Mouse (Mus musculus): ENCODE data around the gene Gm20388. TPM values are rescaled to one million over a fixed set of nuclear protein-coding genes. Genes with fewer than 3 reads are reported as not detected.
A peak's percentile ranks its signal among the peaks of the same experiment; 100 is the strongest.

Gene Gm20388
- polyA plus RNA-seq, 1 experiment from 2014 or later = not detected

DNA sequence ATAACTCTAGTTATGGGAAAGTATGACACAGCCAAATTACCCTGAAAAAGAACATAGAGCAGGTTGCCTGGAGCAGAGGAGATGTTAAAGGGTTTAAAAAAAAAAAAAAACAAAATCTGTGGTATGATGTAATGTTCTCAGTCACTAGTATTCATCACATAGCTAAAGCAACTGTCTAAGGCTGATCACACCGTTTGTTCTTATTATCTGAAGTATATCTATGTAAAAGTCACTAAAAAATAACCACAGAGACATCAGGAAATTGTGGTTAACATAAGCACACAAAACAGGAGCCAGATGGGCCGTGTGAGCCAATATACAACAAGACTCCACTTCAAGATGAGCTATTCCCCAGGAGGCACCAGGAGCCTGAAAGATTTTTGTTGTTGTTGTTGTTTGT is 3089.7 kb downstream of the Gm20388 start:
- Histone ChIP-seq H3K4me1 (peaks cover 55% of the 10 kb centered on the region), H3K9me3 (no peaks in the 10 kb centered on the region), H3K4me2 (no peak overlapping the region), H3K4me3 (no peak overlapping the region), H3K36me3 (no peaks in the 10 kb centered on the region), H3K27me3 (replicated peaks) (no peaks in the 10 kb centered on the region), H3K9ac (no peak overlapping the region), H3K27ac (replicated peaks) (no peak overlapping the region)
- 59% methylated on average over 2 of the region's 2 CpGs for WGBS
- no peak for ATAC-seq (ENCODE audit: extremely low read depth, insufficient number of reproducible peaks, low FRiP score, low TSS enrichment)

DNA sequence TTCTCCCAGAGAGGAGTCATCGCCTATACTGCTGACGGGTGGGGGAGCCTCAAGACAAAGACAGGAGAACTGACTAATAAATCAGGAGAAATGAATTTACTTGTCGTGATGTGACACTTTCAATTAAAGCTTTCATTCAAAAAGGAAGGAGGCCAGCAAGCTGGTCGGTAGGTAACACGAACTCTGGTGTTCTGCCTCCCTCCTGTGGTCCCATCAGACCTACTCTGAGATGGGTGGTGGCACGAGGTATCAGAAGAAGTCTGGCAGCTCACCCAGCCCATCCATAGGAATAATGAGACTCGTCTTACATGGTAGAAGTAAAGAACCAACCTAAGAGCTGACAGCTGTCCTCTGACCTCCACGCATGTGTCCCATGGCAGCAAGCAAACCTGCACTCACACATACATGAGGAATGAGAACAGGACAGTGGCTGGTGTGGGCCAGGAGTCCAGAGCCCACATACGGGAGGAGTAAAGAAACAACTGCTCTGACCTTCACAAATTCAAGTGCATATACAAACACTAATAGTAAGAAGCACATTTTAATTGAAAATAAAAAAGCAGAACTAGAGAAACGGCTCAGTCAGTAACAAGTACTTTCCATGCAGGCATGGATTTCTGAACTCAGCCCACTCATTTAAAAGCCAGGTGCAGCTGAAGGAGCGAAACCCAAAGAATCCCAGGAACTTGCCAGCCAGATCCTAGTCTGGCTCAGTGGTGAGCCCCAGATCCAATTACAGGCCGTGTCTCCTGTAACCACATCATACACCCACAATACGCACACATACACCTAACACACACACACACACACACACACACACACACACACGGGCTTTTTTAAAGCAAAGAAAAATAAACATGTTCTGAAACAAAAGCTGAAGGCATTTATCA is 3093.6 kb downstream of the Gm20388 start:
- Histone ChIP-seq H3K36me3 (no peaks in the 10 kb centered on the region), H3K4me1 (peaks cover 75% of the 10 kb centered on the region), H3K9me3 (no peaks in the 10 kb centered on the region), H3K27ac (replicated peaks) (peak overlapping the region; percentile 24; the same call in 1 of the 2 replicates), H3K27me3 (replicated peaks) (no peaks in the 10 kb centered on the region), H3K4me3 (no peak overlapping the region), H3K4me2 (peak overlapping the region; percentile 7; the same call in 1 of the 2 replicates), H3K9ac (peak overlapping the region; percentile 58; the same call in 1 of the 2 replicates)
- no peak for ATAC-seq (ENCODE audit: extremely low read depth, insufficient number of reproducible peaks, low FRiP score, low TSS enrichment)
- 60% methylated on average over 14 of the region's 14 CpGs for WGBS

DNA sequence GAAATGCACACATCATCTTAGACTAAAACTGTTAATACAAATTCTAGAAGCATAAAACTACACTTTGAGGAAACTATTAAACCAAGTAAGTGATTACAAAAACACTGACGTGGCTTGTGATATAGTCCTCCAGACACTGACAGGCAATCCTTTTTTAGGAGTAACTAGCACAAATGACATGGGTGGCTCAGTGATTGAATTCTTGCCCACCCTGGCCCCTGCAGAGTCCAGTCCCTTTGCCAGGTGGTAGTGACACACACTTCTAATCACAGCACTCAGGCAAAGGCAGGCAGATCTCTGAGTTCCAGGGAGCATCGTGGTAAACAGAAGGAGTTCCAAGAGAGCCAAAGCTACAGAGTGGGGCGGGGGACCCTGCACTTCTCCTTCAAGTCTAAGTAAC is 3094.7 kb downstream of the Gm20388 start:
- H3K9ac ChIP-seq = 0 out of 2 replicates have a peak overlapping the region, but pooled peaks have one; percentile 40
- ATAC-seq (ENCODE audit: extremely low read depth, insufficient number of reproducible peaks, low FRiP score, low TSS enrichment) = no peak
- H3K9me3 ChIP-seq = no peaks in the 10 kb centered on the region
- no peaks in the 10 kb centered on the region for H3K27me3 ChIP-seq (replicated peaks)
- no peak overlapping the region for H3K4me2 ChIP-seq
- H3K4me3 ChIP-seq = no peak overlapping the region
- H3K4me1 ChIP-seq = peaks cover 86% of the 10 kb centered on the region
- H3K27ac ChIP-seq (replicated peaks) = 0 out of 2 replicates have a peak overlapping the region, but pooled peaks have one; percentile 12
- H3K36me3 ChIP-seq = peaks cover 6% of the 10 kb centered on the region; the same call in 1 of the 2 replicates
- 53% methylated on average over 3 of the region's 3 CpGs for WGBS

DNA sequence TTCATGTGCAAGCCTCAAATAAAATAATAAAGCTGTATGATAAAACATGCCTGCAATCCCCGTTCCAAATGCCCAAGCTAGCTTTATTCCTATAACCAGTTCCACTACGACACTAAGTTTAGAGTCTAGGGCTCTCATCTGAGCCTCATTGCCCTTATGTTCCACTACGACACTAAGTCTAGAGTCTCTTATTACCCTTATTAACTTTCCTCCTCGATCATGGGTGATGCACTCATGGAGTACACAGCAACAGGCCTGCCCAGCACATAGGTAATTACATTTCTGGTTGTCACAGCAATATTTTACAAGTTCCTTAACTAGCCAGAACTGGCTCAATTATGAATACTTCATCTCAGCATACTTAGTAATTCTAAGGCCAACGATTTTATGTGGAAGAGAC is 3095.2 kb downstream of the Gm20388 start:
- H3K9ac ChIP-seq = 0 out of 2 replicates have a peak overlapping the region, but pooled peaks have one; percentile 40
- 75% methylated on average over 5 of the region's 5 CpGs for WGBS
- H3K4me2 ChIP-seq = no peak overlapping the region
- H3K27ac ChIP-seq (replicated peaks) = 0 out of 2 replicates have a peak overlapping the region, but pooled peaks have one; percentile 12
- H3K9me3 ChIP-seq = no peaks in the 10 kb centered on the region
- peaks cover 6% of the 10 kb centered on the region; the same call in 1 of the 2 replicates for H3K36me3 ChIP-seq
- no peaks in the 10 kb centered on the region for H3K27me3 ChIP-seq (replicated peaks)
- peaks cover 83% of the 10 kb centered on the region for H3K4me1 ChIP-seq
- no peak overlapping the region for H3K4me3 ChIP-seq
- no peak for ATAC-seq (ENCODE audit: extremely low read depth, insufficient number of reproducible peaks, low FRiP score, low TSS enrichment)

DNA sequence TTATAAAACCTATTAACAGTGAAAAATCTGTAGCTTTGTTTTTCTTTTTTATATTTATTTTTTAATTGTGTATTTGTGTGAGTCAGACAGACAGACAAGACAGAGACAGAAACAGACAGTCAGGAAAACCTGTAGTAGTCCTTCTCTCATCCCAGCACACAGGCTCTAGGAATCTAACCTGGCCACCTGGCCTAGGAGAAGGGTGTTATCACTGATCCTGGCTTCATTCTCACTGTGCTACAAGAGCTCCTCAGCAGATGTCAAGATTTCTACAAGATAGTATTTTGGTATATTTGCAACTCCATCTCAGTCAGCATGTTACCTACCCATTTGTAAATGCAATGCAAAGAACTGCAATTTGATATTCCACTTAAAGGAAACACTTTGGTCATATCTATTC is 3100.7 kb downstream of the Gm20388 start:
- H3K36me3 ChIP-seq = peaks cover 11% of the 10 kb centered on the region; the same call in 1 of the 2 replicates
- H3K9me3 ChIP-seq = no peaks in the 10 kb centered on the region
- ATAC-seq (ENCODE audit: extremely low read depth, insufficient number of reproducible peaks, low FRiP score, low TSS enrichment) = no peak
- H3K27ac ChIP-seq (replicated peaks) = no peak overlapping the region
- peaks cover 66% of the 10 kb centered on the region for H3K4me1 ChIP-seq
- H3K27me3 ChIP-seq (replicated peaks) = no peaks in the 10 kb centered on the region
- H3K9ac ChIP-seq = no peak overlapping the region
- no peak overlapping the region for H3K4me3 ChIP-seq
- no peak overlapping the region for H3K4me2 ChIP-seq

DNA sequence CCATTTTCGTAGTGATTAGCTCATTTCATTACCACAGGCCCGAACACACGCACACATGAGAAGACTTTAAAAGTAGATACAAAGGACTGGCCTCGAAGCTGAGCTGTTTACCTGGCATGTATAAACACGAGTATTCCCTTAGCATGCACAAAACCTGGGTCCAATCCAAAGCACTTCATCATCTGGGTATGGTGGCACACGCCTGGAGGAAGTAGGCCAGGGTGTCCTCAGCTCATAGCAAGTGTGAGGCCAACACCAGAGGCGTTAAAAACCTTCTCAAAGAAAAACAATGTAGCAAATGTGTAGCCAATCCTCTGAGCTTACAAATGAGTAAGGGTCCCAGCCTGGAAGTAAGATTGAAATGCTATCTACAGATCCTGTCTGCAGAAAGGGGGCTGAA is 3103.8 kb downstream of the Gm20388 start:
- H3K27ac ChIP-seq (replicated peaks) = no peak overlapping the region
- H3K4me2 ChIP-seq = no peak overlapping the region
- H3K27me3 ChIP-seq (replicated peaks) = no peaks in the 10 kb centered on the region
- no peak for ATAC-seq (ENCODE audit: extremely low read depth, insufficient number of reproducible peaks, low FRiP score, low TSS enrichment)
- 78% methylated on average over 7 of the region's 7 CpGs for WGBS
- 0 out of 2 replicates have a peak overlapping the region, but pooled peaks have one; percentile 33 for H3K9ac ChIP-seq
- H3K4me3 ChIP-seq = no peak overlapping the region
- peaks cover 66% of the 10 kb centered on the region for H3K4me1 ChIP-seq
- H3K9me3 ChIP-seq = no peaks in the 10 kb centered on the region
- H3K36me3 ChIP-seq = peaks cover 16% of the 10 kb centered on the region

DNA sequence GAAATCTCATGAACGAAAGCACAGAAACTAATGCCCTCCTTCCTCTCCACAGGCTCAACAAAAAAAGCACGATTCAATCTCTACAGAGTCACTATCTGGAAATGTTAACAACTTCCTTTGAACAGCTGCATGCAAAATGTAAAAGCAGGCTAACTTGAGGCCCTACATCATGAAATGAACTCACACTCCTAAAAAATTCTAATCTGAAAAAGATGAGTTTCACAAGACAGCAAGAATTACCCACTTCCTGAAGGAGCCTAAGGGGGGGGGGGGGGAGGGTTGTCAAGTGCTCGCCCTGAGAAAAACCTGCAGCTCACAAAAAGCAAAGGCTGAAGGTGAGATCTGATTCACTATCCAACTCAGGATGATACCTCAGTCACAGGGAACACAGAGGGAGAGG is 3104.4 kb downstream of the Gm20388 start:
- Histone ChIP-seq H3K4me1 (peaks cover 64% of the 10 kb centered on the region), H3K9ac (no peak overlapping the region), H3K36me3 (peaks cover 11% of the 10 kb centered on the region), H3K4me2 (no peak overlapping the region), H3K27ac (replicated peaks) (no peak overlapping the region), H3K4me3 (no peak overlapping the region), H3K27me3 (replicated peaks) (no peaks in the 10 kb centered on the region), H3K9me3 (no peaks in the 10 kb centered on the region)
- ATAC-seq (ENCODE audit: extremely low read depth, insufficient number of reproducible peaks, low FRiP score, low TSS enrichment) = no peak
- WGBS = 41% methylated on average over 3 of the region's 3 CpGs

DNA sequence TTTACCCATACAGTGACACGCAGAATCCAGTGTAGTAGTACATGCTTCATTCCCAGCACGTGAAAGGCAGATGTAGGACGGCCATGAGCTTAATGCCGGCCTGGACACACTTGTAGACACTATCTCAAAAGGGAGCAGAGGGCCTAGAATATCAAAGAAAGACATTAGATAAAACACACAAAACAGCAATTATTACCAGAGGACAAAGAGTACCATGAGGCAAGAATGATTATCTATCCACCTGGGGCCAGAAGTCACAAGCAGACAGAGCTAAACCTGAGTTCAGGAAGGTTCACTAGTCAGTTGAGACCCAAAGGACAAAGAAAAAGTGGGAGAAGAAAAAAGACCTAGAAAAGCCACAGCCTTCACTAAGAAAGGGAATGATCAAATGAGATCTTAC is 3106.5 kb downstream of the Gm20388 start:
- peaks cover 11% of the 10 kb centered on the region for H3K36me3 ChIP-seq
- H3K4me1 ChIP-seq = peaks cover 77% of the 10 kb centered on the region
- no peaks in the 10 kb centered on the region for H3K27me3 ChIP-seq (replicated peaks)
- WGBS = 85% methylated on average over 4 of the region's 4 CpGs
- H3K9ac ChIP-seq = no peak overlapping the region
- no peak overlapping the region for H3K27ac ChIP-seq (replicated peaks)
- H3K4me2 ChIP-seq = no peak overlapping the region
- no peak overlapping the region for H3K4me3 ChIP-seq
- H3K9me3 ChIP-seq = no peaks in the 10 kb centered on the region
- no peak for ATAC-seq (ENCODE audit: extremely low read depth, insufficient number of reproducible peaks, low FRiP score, low TSS enrichment)

DNA sequence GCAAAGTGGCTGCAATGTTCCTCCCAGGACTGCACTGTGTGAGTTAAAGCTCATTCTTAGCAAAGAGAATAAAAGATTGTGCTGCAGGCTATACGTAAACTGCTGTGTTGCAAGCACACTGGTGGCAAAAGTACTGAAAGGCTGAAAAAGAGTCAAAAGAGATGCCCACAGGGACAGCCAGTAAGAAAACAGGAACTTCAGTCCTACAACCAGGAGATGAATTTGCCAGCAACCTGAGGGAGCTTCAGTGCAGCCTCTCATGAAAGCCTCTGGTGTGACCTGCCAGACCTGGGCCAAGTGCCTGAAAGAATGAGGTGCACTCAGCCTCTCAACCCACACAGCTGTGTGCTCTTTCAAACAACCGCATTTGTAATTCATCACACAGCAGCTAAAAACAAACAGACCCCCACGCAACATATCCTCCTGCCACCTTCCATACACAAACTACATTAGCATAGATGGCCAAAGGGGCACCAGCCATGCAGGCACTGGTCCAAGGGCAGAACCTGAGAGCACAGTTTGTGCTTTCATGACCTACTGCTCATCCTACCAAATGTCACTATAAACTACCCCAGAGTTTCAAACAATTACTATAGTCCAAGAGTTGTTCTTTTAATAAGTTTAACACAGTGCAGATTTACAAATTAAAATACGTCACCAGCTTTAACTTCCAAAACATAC is 3108.0 kb downstream of the Gm20388 start:
- no peaks in the 10 kb centered on the region for H3K9me3 ChIP-seq
- H3K27ac ChIP-seq (replicated peaks) = no peak overlapping the region
- peaks cover 6% of the 10 kb centered on the region for H3K36me3 ChIP-seq
- no peak overlapping the region for H3K9ac ChIP-seq
- H3K4me2 ChIP-seq = no peak overlapping the region
- H3K27me3 ChIP-seq (replicated peaks) = no peaks in the 10 kb centered on the region
- peaks cover 88% of the 10 kb centered on the region for H3K4me1 ChIP-seq
- WGBS = 70% methylated on average over 4 of the region's 4 CpGs
- no peak for ATAC-seq (ENCODE audit: extremely low read depth, insufficient number of reproducible peaks, low FRiP score, low TSS enrichment)
- no peak overlapping the region for H3K4me3 ChIP-seq

DNA sequence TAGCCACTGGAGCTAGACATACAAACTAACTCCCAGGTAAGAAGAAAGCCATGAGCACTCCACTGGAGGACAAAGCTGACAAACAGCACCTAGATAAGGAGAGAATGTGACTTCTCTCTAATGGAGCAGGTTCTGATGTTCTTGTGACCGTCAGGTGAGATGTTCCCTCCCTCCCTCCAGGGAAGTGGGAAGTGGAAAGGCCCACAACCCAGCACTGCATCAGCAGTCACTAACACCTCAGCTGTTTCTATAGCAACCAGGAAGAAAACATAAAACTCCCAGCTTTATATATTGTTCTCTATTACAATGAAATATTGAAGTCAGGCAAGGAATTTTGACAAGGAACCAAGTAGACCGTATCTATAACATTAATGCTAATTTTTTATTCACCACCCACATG is 3109.4 kb downstream of the Gm20388 start:
- peaks cover 11% of the 10 kb centered on the region for H3K36me3 ChIP-seq
- no peak overlapping the region for H3K4me3 ChIP-seq
- no peak overlapping the region for H3K9ac ChIP-seq
- H3K27me3 ChIP-seq (replicated peaks) = no peaks in the 10 kb centered on the region
- no peak overlapping the region for H3K27ac ChIP-seq (replicated peaks)
- H3K4me1 ChIP-seq = peaks cover 75% of the 10 kb centered on the region
- no peak for ATAC-seq (ENCODE audit: extremely low read depth, insufficient number of reproducible peaks, low FRiP score, low TSS enrichment)
- 66% methylated on average over 2 of the region's 2 CpGs for WGBS
- no peak overlapping the region for H3K4me2 ChIP-seq
- H3K9me3 ChIP-seq = no peaks in the 10 kb centered on the region

DNA sequence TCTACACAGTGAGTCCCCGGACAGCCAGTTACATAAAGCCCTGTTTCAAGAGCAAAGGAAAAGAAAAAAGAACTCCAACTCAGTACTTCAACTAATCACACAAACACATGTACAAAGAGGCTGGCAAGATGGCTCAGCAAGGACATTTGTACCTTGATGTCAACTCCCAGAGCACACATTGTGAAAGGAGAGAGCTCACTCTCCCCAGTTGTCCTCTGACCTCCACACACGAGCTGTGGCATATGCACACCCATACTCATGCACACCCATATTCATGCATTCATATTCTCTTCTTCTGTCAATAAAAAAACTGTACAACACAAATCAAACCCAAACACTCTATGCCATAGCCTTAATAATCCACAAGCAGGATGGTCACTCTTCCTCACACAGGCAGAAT is 3110.2 kb downstream of the Gm20388 start:
- H3K4me1 ChIP-seq = peaks cover 69% of the 10 kb centered on the region
- no peaks in the 10 kb centered on the region for H3K27me3 ChIP-seq (replicated peaks)
- H3K4me3 ChIP-seq = no peak overlapping the region
- H3K4me2 ChIP-seq = no peak overlapping the region
- no peaks in the 10 kb centered on the region for H3K9me3 ChIP-seq
- no peak for ATAC-seq (ENCODE audit: extremely low read depth, insufficient number of reproducible peaks, low FRiP score, low TSS enrichment)
- peak overlapping the region; percentile 33; the same call in 1 of the 2 replicates for H3K27ac ChIP-seq (replicated peaks)
- peaks cover 11% of the 10 kb centered on the region for H3K36me3 ChIP-seq
- H3K9ac ChIP-seq = no peak overlapping the region
- 63% methylated on average over 2 of the region's 2 CpGs for WGBS

Data from heart, embryonic 13.5 days (tissue).